Mouse (Mus musculus): ENCODE measurements around the gene Itga9. TPM values are rescaled to one million over a fixed set of nuclear protein-coding genes. Genes with fewer than 3 reads are reported as not detected.

The Itga9 gene
- polyA plus RNA-seq, 2 experiments = 1.4 to 2.8 TPM

DNA sequence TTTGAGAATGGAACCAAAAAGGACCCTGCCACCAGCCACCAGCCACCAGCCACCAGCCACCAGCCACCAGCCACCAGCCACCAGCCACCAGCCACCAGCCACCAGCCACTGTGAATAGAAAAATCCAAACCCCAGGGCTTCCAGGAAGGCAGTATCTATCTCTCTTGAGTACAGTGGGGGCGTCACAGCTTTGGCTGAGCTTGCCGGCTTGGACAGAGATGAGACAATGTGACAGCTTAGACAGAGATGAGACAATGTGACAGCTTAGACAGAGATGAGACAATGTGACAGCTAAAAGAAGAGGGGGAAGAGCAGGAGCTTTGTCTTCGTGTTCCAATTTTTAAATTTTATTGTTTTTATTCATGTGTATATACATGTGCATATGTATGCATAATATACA lies 49.2 kb downstream of the Itga9 start:
- ATAC-seq (ENCODE audit: insufficient read depth) = no peak
- WGBS (ENCODE audit: insufficient replicate concordance) = 41% methylated on average over 3 of the region's 3 CpGs

GRCm38 (mm10) chr9:118658159-118658558 lies 51.7 kb downstream of the Itga9 start:
- 62% methylated on average over 7 of the region's 7 CpGs for WGBS (ENCODE audit: insufficient replicate concordance)
- H3K9me3 ChIP-seq (ENCODE audit: control insufficient read depth, low read length) = no peaks in the 10 kb centered on the region

More for the DNA sequence above, 49.2 kb downstream of the Itga9 start:
- TF ChIP-seq CTCF (IDR thresholded peaks at IDR 0.05; ENCODE audit: low read depth) = no peak
- no peak for TF ChIP-seq EP300 (IDR thresholded peaks at IDR 0.05; ENCODE audit: low read depth)
- Histone ChIP-seq H3K27me3 (ENCODE audit: control insufficient read depth, insufficient read depth, low read length) (no peaks in the 10 kb centered on the region), H3K36me3 (replicated peaks; ENCODE audit: control insufficient read depth, insufficient read depth, low read depth) (no peaks in the 10 kb centered on the region), H3K4me3 (ENCODE audit: insufficient read depth in 1 of 2, low read depth in 2 of 2, low read length in 2 of 2) (no peak overlapping the region), H3K9ac (replicated peaks) (no peak overlapping the region), H3K9me3 (ENCODE audit: control insufficient read depth, low read length) (no peaks in the 10 kb centered on the region), H3K4me2 (ENCODE audit: low read depth) (no peak overlapping the region), H3K4me1 (replicated peaks; ENCODE audit: control insufficient read depth in 2 of 2, insufficient read depth in 2 of 2, low read length in 1 of 2) (no peaks in the 10 kb centered on the region), H3K27ac (no peak overlapping the region)
- no peak for DNase-seq (ENCODE audit: low read depth in 3 of 3, low spot score in 3 of 3)

DNA sequence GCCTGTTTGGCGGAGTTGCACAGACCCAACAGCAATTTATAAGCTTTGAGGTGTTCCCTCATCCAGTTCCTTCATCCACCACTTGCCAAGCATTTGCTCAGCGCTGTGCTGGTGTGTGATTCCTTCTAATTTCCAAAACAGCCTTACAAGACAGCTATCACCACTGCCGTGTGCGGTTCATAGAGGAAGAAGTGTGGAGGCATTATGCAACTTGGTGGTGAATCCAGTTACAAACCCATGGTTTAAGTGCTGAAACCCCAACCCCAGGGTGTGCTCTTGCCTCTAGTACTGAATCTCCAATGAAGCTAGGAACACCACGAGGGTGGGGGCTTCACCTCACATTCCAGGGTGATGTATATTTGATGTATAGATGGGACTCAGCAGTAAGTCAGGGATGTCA lies 53.3 kb downstream of the Itga9 start:
- Histone ChIP-seq H3K4me2 (ENCODE audit: low read depth) (no peak overlapping the region), H3K9me3 (ENCODE audit: control insufficient read depth, low read length) (no peaks in the 10 kb centered on the region), H3K4me3 (ENCODE audit: insufficient read depth in 1 of 2, low read depth in 2 of 2, low read length in 2 of 2) (no peak overlapping the region), H3K27ac (no peak overlapping the region), H3K4me1 (replicated peaks; ENCODE audit: control insufficient read depth in 2 of 2, insufficient read depth in 2 of 2, low read length in 1 of 2) (no peaks in the 10 kb centered on the region), H3K27me3 (ENCODE audit: control insufficient read depth, insufficient read depth, low read length) (no peaks in the 10 kb centered on the region), H3K36me3 (replicated peaks; ENCODE audit: control insufficient read depth, insufficient read depth, low read depth) (no peaks in the 10 kb centered on the region), H3K9ac (replicated peaks) (no peak overlapping the region)
- TF ChIP-seq CTCF (IDR thresholded peaks at IDR 0.05; ENCODE audit: low read depth) (no peak), EP300 (IDR thresholded peaks at IDR 0.05; ENCODE audit: low read depth) (no peak)
- ATAC-seq (ENCODE audit: insufficient read depth) = no peak
- no peak for DNase-seq (ENCODE audit: low read depth in 3 of 3, low spot score in 3 of 3)
- 63% methylated on average over 5 of the region's 5 CpGs for WGBS (ENCODE audit: insufficient replicate concordance)

More at GRCm38 (mm10) chr9:118658159-118658558, 51.7 kb downstream of the Itga9 start:
- H3K27me3 ChIP-seq (ENCODE audit: control insufficient read depth, insufficient read depth, low read length) = no peaks in the 10 kb centered on the region
- H3K9ac ChIP-seq (replicated peaks) = no peak overlapping the region
- no peak for DNase-seq (ENCODE audit: low read depth in 3 of 3, low spot score in 3 of 3)
- no peaks in the 10 kb centered on the region for H3K4me1 ChIP-seq (replicated peaks; ENCODE audit: control insufficient read depth in 2 of 2, insufficient read depth in 2 of 2, low read length in 1 of 2)
- no peak overlapping the region for H3K4me3 ChIP-seq (ENCODE audit: insufficient read depth in 1 of 2, low read depth in 2 of 2, low read length in 2 of 2)
- no peaks in the 10 kb centered on the region for H3K36me3 ChIP-seq (replicated peaks; ENCODE audit: control insufficient read depth, insufficient read depth, low read depth)
- no peak overlapping the region for H3K4me2 ChIP-seq (ENCODE audit: low read depth)
- H3K27ac ChIP-seq = no peak overlapping the region
- no peak for ATAC-seq (ENCODE audit: insufficient read depth)
- no peak for TF ChIP-seq CTCF (IDR thresholded peaks at IDR 0.05; ENCODE audit: low read depth)
- no peak for TF ChIP-seq EP300 (IDR thresholded peaks at IDR 0.05; ENCODE audit: low read depth)

DNA sequence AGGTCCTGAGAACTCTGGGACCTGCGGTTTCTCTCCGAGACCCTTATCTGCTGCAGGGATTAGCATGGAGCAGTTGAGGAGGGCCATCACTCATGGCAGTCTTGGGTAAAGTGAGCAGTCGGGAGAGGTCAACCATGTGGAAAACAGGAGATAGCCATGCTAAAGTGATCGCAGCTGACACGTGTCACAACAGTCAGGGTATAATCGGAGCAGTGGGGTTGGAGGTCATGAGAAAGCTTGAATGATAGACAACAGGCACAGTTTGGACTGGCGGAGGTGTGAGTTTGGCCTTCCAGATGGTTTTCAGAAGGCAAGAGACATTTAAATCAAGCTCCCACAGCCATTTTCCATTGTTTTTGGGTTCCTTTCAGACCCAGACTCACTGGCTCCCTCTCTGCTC lies 53.8 kb downstream of the Itga9 start:
- no peak for DNase-seq (ENCODE audit: low read depth in 3 of 3, low spot score in 3 of 3)
- Histone ChIP-seq H3K4me2 (ENCODE audit: low read depth) (no peak overlapping the region), H3K9me3 (ENCODE audit: control insufficient read depth, low read length) (no peaks in the 10 kb centered on the region), H3K9ac (replicated peaks) (no peak overlapping the region), H3K27me3 (ENCODE audit: control insufficient read depth, insufficient read depth, low read length) (no peaks in the 10 kb centered on the region), H3K27ac (no peak overlapping the region), H3K36me3 (replicated peaks; ENCODE audit: control insufficient read depth, insufficient read depth, low read depth) (no peaks in the 10 kb centered on the region), H3K4me3 (ENCODE audit: insufficient read depth in 1 of 2, low read depth in 2 of 2, low read length in 2 of 2) (no peak overlapping the region), H3K4me1 (replicated peaks; ENCODE audit: control insufficient read depth in 2 of 2, insufficient read depth in 2 of 2, low read length in 1 of 2) (no peaks in the 10 kb centered on the region)
- 70% methylated on average over 7 of the region's 7 CpGs for WGBS (ENCODE audit: insufficient replicate concordance)
- no peak for ATAC-seq (ENCODE audit: insufficient read depth)
- TF ChIP-seq CTCF (IDR thresholded peaks at IDR 0.05; ENCODE audit: low read depth) (no peak), EP300 (IDR thresholded peaks at IDR 0.05; ENCODE audit: low read depth) (no peak)

DNA sequence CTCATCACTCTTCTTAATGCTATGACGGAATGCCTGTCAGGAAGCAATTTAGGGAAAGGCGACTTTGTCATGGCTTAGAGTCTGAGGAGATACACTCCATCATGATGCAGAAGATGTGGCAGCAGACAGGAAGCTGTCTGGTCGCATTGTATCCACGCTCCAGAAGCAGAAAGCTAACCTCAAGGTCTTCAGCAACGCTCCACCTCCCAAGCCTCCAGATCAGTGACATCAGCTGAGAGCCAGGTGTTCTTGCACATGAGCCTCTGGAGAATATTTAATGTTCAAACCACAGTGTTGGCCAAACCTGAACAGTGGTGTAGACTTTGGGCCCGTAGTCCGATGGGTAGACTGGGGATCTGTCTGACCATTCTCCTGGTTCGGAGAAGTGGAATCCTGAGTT lies 55.5 kb downstream of the Itga9 start:
- TF ChIP-seq EP300 (IDR thresholded peaks at IDR 0.05; ENCODE audit: low read depth) (no peak), CTCF (IDR thresholded peaks at IDR 0.05; ENCODE audit: low read depth) (no peak)
- no peak for ATAC-seq (ENCODE audit: insufficient read depth)
- no peak overlapping the region for H3K9ac ChIP-seq (replicated peaks)
- H3K4me3 ChIP-seq (ENCODE audit: insufficient read depth in 1 of 2, low read depth in 2 of 2, low read length in 2 of 2) = no peak overlapping the region
- H3K36me3 ChIP-seq (replicated peaks; ENCODE audit: control insufficient read depth, insufficient read depth, low read depth) = no peaks in the 10 kb centered on the region
- H3K9me3 ChIP-seq (ENCODE audit: control insufficient read depth, low read length) = no peaks in the 10 kb centered on the region
- H3K27me3 ChIP-seq (ENCODE audit: control insufficient read depth, insufficient read depth, low read length) = no peaks in the 10 kb centered on the region
- no peaks in the 10 kb centered on the region; a peak in 2 of 4 replicates for H3K4me1 ChIP-seq (replicated peaks; ENCODE audit: control insufficient read depth in 2 of 2, insufficient read depth in 2 of 2, low read length in 1 of 2)
- no peak overlapping the region for H3K27ac ChIP-seq
- WGBS (ENCODE audit: insufficient replicate concordance) = 63% methylated on average over 8 of the region's 8 CpGs
- no peak overlapping the region for H3K4me2 ChIP-seq (ENCODE audit: low read depth)
- DNase-seq (ENCODE audit: low read depth in 3 of 3, low spot score in 3 of 3) = no peak

Measured in liver, embryonic 14.5 days (tissue).